Mouse (Mus musculus) neural tube, embryonic 13.5 days (tissue): ENCODE measurements around the gene Rgl1. TPM values are rescaled to one million over a fixed set of nuclear protein-coding genes. Genes with fewer than 3 reads are reported as not detected.
A peak's percentile ranks its signal among the peaks of the same experiment; 100 is the strongest.

Experiments used
- ATAC-seq: fragments of 200-750 bp; cut with Nextera tagmentation; 2 replicates; pipeline ENCODE4 v1.8.0; 2017; ENCODE audit warnings: low read depth, mild to moderate bottlenecking, moderate TSS enrichment, moderate library complexity
- H3K27ac ChIP-seq: fragments of 300-500 bp; sonication (generic); replicated peaks from 2 replicates; pipeline ENCODE4 v1.5.1; 2015; ENCODE audit warnings: moderate library complexity, mild to moderate bottlenecking, inconsistent platforms
- H3K27me3 ChIP-seq: fragments of 300-500 bp; sonication (generic); 2 replicates; pipeline ENCODE4 v1.6.1; 2015; ENCODE audit warnings: mild to moderate bottlenecking, inconsistent platforms
- H3K36me3 ChIP-seq: fragments of 300-500 bp; sonication (generic); 2 replicates; pipeline ENCODE4 v1.6.1; 2015; ENCODE audit warnings: mild to moderate bottlenecking, inconsistent platforms
- H3K4me1 ChIP-seq: fragments of 300-500 bp; sonication (generic); replicated peaks from 2 replicates; pipeline ENCODE4 v1.6.1; 2015; ENCODE audit warnings: inconsistent platforms
- H3K4me2 ChIP-seq: fragments of 300-500 bp; sonication (generic); 2 replicates; pipeline ENCODE4 v1.6.1; 2015; ENCODE audit warnings: inconsistent platforms, mild to moderate bottlenecking, moderate library complexity
- H3K4me3 ChIP-seq: fragments of 300-500 bp; sonication (generic); 2 replicates; pipeline ENCODE4 v1.5.1; 2015; ENCODE audit warnings: mild to moderate bottlenecking, inconsistent platforms
- H3K9ac ChIP-seq: fragments of 300-500 bp; sonication (generic); 2 replicates; pipeline ENCODE4 v1.6.1; 2015; ENCODE audit warnings: moderate library complexity, mild to moderate bottlenecking, inconsistent platforms
- H3K9me3 ChIP-seq: fragments of 300-500 bp; sonication (generic); 2 replicates; pipeline ENCODE4 v1.6.1; 2016; ENCODE audit warnings: inconsistent platforms
- WGBS: fragments of 180-500 bp; shearing (Covaris S2); methylation state at CpG from one replicate; pipeline ENCODE4 v1.1.7; 2015; 5-methylcytosine and 5-hydroxymethylcytosine counted together
- polyA plus RNA-seq: library from polyadenylated mRNA; unstranded; fragments of >200 nt; fragmentation: Nextera tagmentation; extraction: Ambion mirVana; gene quantifications from 2 replicates; pipeline ENCODE4 v1.2.1, GENCODE M21; 2015

Gene Rgl1
- polyA plus RNA-seq, result 24.8 and 25.4 TPM in 2 replicates

- H3K27ac ChIP-seq, result peak within 1 kb of the TSS; percentile 92
These were observed at the start of gene Rgl1, which contains the start of gene Arpc5 for GRCm38 (mm10) chr1:152766032-152766772. TSS of gene Rgl1 (minus strand) at chr1:152766351. TSS of gene Arpc5 (plus strand) at chr1:152766542.

GRCm38 (mm10) chr1:152815265-152815701, 49.1 kb upstream of the Rgl1 start:
- Histone ChIP-seq H3K9ac (no peak overlapping the region), H3K4me3 (no peak overlapping the region), H3K27ac (peak overlapping the region; percentile 42; the same call in 1 of the 2 replicates), H3K4me2 (peak overlapping the region; percentile 18; the same call in 1 of the 2 replicates), H3K36me3 (no peaks in the 10 kb centered on the region), H3K27me3 (no peaks in the 10 kb centered on the region), H3K4me1 (peaks cover 38% of the 10 kb centered on the region), H3K9me3 (no peaks in the 10 kb centered on the region)
- 23% methylated on average over 7 of the region's 7 CpGs for WGBS
- peak; percentile 79 for ATAC-seq

More at GRCm38 (mm10) chr1:152766032-152766772, at the start of gene Rgl1, which contains the start of gene Arpc5:
- under 1% methylated on average over 86 of the region's 86 CpGs for WGBS
- Histone ChIP-seq H3K9ac (peak within 1 kb of the TSS; percentile 98), H3K9me3 (no peaks in the 10 kb centered on the region), H3K36me3 (peaks cover 15% of the 10 kb centered on the region), H3K27me3 (peaks cover 3% of the 10 kb centered on the region; the same call in 1 of the 2 replicates), H3K4me3 (peak within 1 kb of the TSS; percentile 98), H3K4me1 (peaks cover 25% of the 10 kb centered on the region), H3K4me2 (peak within 1 kb of the TSS; percentile 77)
- peak; percentile 98 for ATAC-seq

GRCm38 (mm10) chr1:152810533-152811439, 44.6 kb upstream of the Rgl1 start:
- Histone ChIP-seq H3K27ac (no peak overlapping the region), H3K4me2 (no peak overlapping the region), H3K27me3 (no peaks in the 10 kb centered on the region), H3K9me3 (no peaks in the 10 kb centered on the region), H3K9ac (no peak overlapping the region), H3K36me3 (no peaks in the 10 kb centered on the region), H3K4me3 (no peak overlapping the region), H3K4me1 (peaks cover 14% of the 10 kb centered on the region)
- 69% methylated on average over 13 of the region's 13 CpGs for WGBS
- no peak for ATAC-seq

GRCm38 (mm10) chr1:152809541-152810252, 43.5 kb upstream of the Rgl1 start:
- Histone ChIP-seq H3K4me1 (0 out of 2 replicates have a peak, but pooled peaks cover 4% of the 10 kb centered on the region), H3K36me3 (no peaks in the 10 kb centered on the region), H3K27me3 (no peaks in the 10 kb centered on the region), H3K27ac (no peak overlapping the region), H3K9me3 (no peaks in the 10 kb centered on the region), H3K4me3 (no peak overlapping the region), H3K4me2 (no peak overlapping the region), H3K9ac (no peak overlapping the region)
- 41% methylated on average over 8 of the region's 8 CpGs for WGBS
- ATAC-seq, result no peak

GRCm38 (mm10) chr1:152808392-152808680, 42.2 kb upstream of the Rgl1 start:
- H3K9ac ChIP-seq, result no peak overlapping the region
- H3K27ac ChIP-seq, result no peak overlapping the region
- H3K36me3 ChIP-seq, result no peaks in the 10 kb centered on the region
- 71% methylated on average over 2 of the region's 2 CpGs for WGBS
- H3K9me3 ChIP-seq, result no peaks in the 10 kb centered on the region
- no peaks in the 10 kb centered on the region for H3K27me3 ChIP-seq
- no peak overlapping the region for H3K4me3 ChIP-seq
- no peak overlapping the region for H3K4me2 ChIP-seq
- ATAC-seq, result no peak
- 0 out of 2 replicates have a peak, but pooled peaks cover 3% of the 10 kb centered on the region for H3K4me1 ChIP-seq

- H3K4me3 ChIP-seq, result no peak overlapping the region
- no peak overlapping the region for H3K27ac ChIP-seq
- no peaks in the 10 kb centered on the region for H3K9me3 ChIP-seq
- H3K4me2 ChIP-seq, result no peak overlapping the region
- no peak for ATAC-seq
- no peaks in the 10 kb centered on the region for H3K27me3 ChIP-seq
- H3K36me3 ChIP-seq, result no peaks in the 10 kb centered on the region
- 0 out of 2 replicates have a peak, but pooled peaks cover 3% of the 10 kb centered on the region for H3K4me1 ChIP-seq
- WGBS, result 69% methylated on average over 18 of the region's 18 CpGs
- H3K9ac ChIP-seq, result no peak overlapping the region
These were observed 41.7 kb upstream of the Rgl1 start for GRCm38 (mm10) chr1:152807619-152808391.

- Histone ChIP-seq H3K9ac (no peak overlapping the region), H3K27ac (no peak overlapping the region), H3K36me3 (no peaks in the 10 kb centered on the region), H3K4me2 (no peak overlapping the region), H3K27me3 (no peaks in the 10 kb centered on the region), H3K4me1 (peaks cover 3% of the 10 kb centered on the region; the same call in 1 of the 2 replicates), H3K4me3 (no peak overlapping the region), H3K9me3 (no peaks in the 10 kb centered on the region)
- no peak for ATAC-seq
- 88% methylated on average over 6 of the region's 6 CpGs for WGBS
These were observed 38.8 kb upstream of the Rgl1 start for GRCm38 (mm10) chr1:152804907-152805306.

- H3K27ac ChIP-seq, result no peak overlapping the region
- no peak for ATAC-seq
- no peaks in the 10 kb centered on the region for H3K27me3 ChIP-seq
- no peaks in the 10 kb centered on the region for H3K9me3 ChIP-seq
- H3K4me3 ChIP-seq, result no peak overlapping the region
- peaks cover 7% of the 10 kb centered on the region; the same call in 1 of the 2 replicates for H3K4me1 ChIP-seq
- H3K36me3 ChIP-seq, result no peaks in the 10 kb centered on the region
- H3K9ac ChIP-seq, result no peak overlapping the region
- 77% methylated on average over 13 of the region's 13 CpGs for WGBS
- H3K4me2 ChIP-seq, result no peak overlapping the region
These were observed 34.6 kb upstream of the Rgl1 start for GRCm38 (mm10) chr1:152800633-152801176.

- WGBS, result 6% methylated on average over 2 of the region's 2 CpGs
- Histone ChIP-seq H3K4me3 (no peak within 1 kb of the TSS), H3K27me3 (no peaks in the 10 kb centered on the region), H3K9ac (no peak within 1 kb of the TSS), H3K4me2 (no peak within 1 kb of the TSS), H3K27ac (peak within 1 kb of the TSS; percentile 15; the same call in 1 of the 2 replicates), H3K36me3 (no peaks in the 10 kb centered on the region), H3K9me3 (no peaks in the 10 kb centered on the region), H3K4me1 (peaks cover 7% of the 10 kb centered on the region; the same call in 1 of the 2 replicates)
- ATAC-seq, result peak; percentile 92
These were observed 33.7 kb upstream of the Rgl1 start, which contains the start of gene Ncf2 for GRCm38 (mm10) chr1:152799897-152800296. TSS of gene Ncf2 (plus strand) at chr1:152800194.

- H3K27me3 ChIP-seq, result no peaks in the 10 kb centered on the region
- no peak overlapping the region for H3K27ac ChIP-seq
- peaks cover 13% of the 10 kb centered on the region for H3K4me1 ChIP-seq
- H3K36me3 ChIP-seq, result no peaks in the 10 kb centered on the region
- ATAC-seq, result no peak
- H3K9me3 ChIP-seq, result no peaks in the 10 kb centered on the region
- H3K4me2 ChIP-seq, result no peak overlapping the region
- H3K4me3 ChIP-seq, result no peak overlapping the region
- 80% methylated on average over 9 of the region's 9 CpGs for WGBS
- H3K9ac ChIP-seq, result no peak overlapping the region
These were observed 32.0 kb upstream of the Rgl1 start for GRCm38 (mm10) chr1:152798125-152798524.
